Mouse (Mus musculus): ENCODE measurements around the gene Hist3h2a.

The Hist3h2a gene

DNA sequence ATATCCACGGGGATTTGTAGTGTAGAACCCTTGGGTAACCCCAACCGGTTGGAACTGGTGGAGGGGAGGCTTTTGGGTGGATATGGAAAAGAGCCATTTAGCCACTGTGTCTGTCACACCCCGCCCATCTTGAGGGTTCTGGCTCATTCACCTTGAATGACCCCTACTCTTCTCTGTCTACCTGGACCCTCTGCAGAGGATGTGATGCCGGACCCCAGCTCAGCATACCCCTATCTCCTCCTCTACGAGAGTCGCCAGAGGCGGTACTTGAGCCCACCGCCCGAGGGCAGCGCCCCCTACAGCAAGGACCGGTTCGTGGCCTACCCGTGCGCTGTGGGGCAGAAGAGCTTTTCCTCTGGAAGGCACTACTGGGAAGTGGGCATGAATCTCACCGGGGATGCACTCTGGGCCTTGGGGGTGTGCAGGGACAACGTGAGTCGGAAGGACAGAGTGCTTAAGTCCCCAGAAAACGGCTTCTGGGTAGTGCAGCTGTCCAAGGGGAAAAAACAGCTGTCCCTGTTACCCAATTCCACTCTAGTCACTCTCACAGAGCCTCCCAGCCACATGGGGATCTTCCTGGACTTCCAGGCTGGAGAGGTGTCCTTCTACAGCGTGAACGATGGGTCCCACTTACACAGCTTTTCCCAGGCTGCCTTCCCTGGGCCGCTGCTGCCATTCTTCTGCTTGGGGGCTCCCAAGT is 16.5 kb downstream of the Hist3h2a start:
- no peak for DNase-seq

DNA sequence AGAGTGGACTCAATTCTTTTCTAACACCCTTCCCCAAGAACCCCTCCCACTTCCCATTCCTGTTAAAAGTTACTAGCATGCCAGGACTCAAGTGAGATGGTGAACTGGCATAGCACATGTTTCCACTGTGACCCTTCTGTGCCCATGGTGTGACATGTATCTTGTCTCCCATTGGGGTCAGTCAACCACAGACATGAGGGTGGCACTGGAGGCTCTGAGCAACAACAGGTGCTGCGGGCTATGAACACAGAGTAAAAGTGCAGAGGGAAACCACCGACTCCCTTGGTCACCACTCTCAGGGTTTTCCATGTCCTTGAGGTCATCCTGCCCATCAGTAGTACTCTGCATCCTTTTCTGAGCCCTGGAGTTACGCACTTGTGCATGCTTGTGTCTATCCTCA is 17.3 kb downstream of the Hist3h2a start:
- DNase-seq, result no peak

GRCm38 (mm10) chr11:58974414-58974813 is 19.9 kb downstream of the Hist3h2a start:
- DNase-seq, result no peak

GRCm38 (mm10) chr11:58977150-58977549 is 22.7 kb downstream of the Hist3h2a start:
- DNase-seq, result no peak

- DNase-seq, result no peak
Observed at GRCm38 (mm10) chr11:58977607-58978026, 23.1 kb downstream of the Hist3h2a start.

DNA sequence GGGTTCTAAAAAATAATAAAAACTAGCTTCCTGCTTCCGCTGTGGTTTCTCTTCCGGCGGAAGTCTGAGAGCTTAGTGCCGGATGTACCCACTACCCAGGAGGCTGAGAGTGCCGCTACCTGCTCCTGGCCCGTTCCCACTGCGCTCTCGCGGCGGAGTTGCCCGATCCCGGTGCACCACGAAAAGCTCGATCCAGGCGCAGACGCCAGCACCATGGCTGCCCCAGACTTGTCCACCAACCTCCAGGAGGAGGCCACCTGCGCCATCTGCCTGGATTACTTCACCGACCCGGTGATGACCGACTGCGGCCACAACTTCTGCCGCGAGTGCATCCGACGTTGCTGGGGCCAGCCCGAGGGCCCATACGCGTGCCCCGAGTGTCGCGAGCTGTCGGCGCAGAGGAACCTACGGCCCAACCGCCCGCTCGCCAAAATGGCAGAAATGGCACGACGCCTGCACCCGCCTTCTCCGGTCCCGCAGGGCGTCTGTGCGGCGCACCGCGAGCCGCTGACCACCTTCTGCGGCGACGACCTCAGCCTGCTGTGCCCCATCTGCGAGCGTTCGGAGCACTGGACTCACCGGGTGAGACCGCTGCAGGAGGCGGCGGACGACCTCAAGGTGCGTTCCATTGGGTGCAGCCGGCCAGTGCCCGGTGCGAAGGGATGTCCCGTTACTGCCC is 23.7 kb downstream of the Hist3h2a start, which contains the start of gene Trim11:
Gene Trim11 (plus strand): TSS at position 67 of the 679 bp plus-strand sequence.
- peak; percentile 55 for DNase-seq

DNA sequence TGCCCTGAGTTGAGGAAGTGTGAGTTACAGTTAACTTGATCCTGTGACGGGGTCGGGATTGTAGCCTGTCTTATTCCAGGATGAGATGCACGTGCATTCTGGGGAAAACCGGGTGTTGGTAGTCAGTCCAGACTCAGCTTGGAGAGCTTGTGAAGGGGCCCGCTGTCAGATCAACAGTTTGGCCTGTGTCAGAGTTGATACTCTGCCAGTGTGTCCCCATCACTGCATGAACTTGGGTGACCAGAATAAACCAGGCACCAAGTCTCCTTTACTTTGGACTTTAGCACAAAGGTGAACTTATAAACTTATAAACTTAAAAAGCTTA is 24.2 kb downstream of the Hist3h2a start:
- no peak for DNase-seq

- no peak for DNase-seq
Observed at GRCm38 (mm10) chr11:58979183-58979582, 24.7 kb downstream of the Hist3h2a start.

DNA sequence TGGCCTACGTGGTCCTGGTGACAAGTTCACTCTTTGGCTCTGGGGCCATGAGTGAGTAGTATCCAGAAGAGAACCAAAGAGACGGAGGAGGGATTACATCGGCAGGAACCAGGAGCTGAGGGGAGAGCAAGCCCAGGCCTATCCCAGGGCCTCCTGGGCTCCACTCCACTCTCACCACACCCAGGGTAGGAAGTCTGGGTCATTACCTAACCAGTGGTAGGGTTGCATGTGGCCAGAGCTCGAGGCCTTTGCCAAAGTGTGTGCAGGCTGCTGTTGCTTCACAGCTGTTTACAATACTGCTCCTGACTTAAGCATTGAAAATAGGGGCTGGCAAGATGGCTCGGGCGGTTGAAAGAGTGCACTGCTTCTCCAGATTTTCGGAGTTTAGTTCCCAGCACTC is 25.2 kb downstream of the Hist3h2a start:
- DNase-seq, result no peak

DNA sequence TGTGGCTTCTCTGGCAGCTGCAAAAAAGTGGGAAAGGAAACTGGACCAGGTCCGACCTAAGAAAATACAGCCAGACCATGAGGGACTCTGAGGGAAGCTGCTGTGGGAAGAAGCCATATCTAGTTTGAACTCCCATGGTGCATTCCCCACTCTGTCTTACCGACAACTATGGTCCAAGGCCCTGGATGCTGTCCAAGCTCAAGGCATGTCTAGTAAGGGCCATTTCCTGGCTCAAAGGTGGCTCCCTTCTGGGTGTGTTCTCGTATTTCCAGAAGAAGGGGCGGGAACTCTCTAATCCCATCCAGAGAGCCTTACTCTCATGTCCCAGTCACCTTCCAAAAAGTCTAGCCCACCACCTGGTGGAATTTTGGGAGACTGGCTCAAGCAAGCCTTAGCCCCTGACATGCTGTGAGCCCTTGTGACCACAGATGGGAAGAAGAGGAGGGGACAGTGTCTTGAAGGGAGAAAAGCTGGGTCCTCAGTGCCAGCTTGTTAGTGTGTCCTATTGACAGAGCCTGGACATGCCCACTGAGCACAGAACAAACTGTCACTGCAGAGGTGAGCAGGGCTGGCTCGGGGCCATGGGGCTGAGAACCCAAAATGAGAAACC is 26.0 kb downstream of the Hist3h2a start:
- no peak for DNase-seq

GRCm38 (mm10) chr11:58981541-58982447 is 27.3 kb downstream of the Hist3h2a start:
- peak; percentile 81 for DNase-seq

GRCm38 (mm10) chr11:58982471-58983097 is 28.1 kb downstream of the Hist3h2a start:
- no peak for DNase-seq

DNA sequence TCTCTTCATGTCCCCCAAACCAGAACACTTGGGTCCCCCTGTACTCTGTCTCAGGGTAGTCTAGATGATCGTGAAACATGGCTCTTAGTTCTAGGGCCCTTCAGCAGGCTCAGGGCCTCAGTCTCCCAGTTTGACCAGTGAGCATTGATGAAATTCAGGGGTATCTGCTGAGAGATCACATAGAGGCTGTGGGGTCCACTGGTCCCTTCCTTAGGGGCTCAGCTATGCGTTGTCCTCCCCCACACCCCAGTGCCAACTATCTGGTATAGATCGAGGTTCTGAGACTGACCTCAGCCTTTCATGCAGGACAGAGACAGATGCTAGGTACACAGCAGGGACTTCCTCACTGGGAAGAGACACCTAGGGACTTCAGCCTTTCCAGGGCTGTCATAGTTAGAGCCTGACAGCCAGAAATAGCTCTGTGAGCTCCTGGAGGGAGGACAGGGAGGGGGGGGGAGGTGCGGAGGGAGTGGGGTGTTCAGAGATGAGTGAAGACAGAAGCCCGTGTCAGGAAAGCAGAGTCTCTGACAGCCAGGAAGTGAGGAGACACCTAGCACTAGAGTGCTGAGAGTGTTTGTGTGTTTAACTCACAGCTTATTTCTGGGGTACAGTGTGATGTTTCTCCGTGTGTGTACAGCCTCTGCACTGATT is 29.3 kb downstream of the Hist3h2a start:
- no peak for DNase-seq

DNA sequence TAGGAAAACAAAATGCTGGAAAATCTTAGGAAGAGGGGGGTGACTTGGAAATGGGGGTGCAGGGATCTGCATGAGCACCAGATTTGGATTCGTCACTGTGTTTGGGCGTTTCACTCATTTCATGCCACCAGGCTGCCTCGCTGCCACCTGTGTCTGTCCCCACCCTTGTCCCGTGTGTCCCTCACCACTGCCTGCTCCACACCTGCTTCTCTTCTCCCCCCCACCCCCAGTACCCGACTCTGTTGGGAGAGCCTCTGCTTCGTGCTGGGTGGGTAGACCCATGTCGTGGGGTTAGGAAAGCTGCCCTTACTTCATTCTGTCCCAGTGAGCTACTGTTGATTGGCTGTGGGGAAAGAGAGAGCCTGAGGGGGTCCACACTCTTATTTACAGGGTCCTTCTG is 30.2 kb downstream of the Hist3h2a start:
- DNase-seq, result no peak

DNA sequence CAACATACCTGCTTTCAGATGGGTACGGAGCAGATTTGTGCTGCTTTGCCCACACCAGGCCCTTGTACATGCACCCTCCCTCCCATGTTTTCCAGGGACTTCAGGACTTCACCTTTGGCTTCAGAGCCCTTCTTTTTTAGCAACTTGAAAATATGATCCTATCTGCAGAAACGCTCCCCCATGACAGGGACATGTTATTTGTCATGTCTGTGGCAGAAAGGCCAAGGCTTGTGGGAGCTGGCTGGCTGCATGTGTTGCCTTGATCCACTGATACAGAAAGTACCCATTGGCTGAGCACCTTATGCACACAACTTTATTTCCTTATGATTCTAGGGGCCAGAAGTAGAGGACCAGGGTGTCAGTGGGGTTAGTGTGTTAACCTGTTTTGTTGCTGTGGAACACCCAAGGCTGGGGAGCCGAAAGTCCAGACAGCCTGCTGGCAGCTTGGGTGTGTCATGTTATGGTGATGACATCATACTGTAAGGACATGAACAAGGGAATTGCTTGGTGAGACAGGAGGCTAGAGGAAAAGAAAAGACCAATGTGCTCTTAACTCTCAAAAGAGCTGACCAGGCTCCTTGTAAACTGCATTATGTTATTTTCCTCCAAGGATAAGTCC is 30.9 kb downstream of the Hist3h2a start:
- DNase-seq, result no peak

GRCm38 (mm10) chr11:58989166-58989565 is 34.7 kb downstream of the Hist3h2a start:
- DNase-seq, result no peak

GRCm38 (mm10) chr11:58990141-58990540 is 35.7 kb downstream of the Hist3h2a start:
- DNase-seq, result no peak

DNA sequence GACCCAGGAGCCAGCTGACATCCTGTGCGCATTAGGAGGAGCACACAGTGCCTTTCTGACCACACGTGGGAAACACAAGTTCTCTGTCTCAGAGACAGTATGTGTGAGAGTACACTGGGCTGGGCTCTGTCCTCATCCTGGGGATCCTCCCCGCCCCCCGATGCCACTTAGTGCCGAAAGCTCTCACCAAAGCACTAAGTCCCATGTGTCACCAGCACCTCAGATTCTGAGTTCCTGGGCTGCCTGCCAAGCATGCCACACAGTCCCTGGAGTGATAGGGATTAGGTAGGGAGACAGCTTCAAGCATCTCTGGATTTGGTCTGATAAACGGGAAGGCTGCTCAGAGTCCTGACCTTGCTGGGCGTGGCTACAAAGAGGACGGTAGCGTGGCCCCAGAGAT is 36.3 kb downstream of the Hist3h2a start:
- peak; percentile 56 for DNase-seq

- no peak for DNase-seq
Observed at GRCm38 (mm10) chr11:58991911-58992310, 37.4 kb downstream of the Hist3h2a start.

DNA sequence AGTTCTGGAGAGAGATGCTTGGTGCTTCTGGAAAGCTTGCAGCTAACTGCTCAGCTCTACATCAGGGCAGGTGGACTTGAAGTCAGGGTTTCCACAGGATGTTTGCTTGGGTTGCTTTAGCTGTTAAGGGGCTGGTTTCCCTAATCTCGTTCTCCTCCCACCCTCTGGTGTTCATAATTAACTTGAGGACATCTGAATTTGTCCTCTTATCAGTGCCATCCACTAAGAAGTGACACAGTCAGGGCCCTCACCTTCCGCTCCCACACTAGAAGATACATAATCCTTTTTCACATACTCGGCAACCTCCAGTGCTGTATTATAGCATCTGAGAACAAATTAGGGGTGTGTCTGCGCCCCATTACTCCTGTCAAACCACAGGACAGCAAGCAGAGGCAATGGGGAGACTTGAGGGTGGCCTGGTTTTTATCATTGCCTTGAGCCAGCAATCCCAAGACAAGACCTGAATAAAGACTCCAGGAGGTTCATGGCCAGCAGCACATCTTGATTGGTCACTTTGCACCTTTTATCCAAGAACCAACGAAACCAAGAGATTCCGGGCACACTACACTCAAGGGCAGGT is 38.7 kb downstream of the Hist3h2a start:
- DNase-seq, result no peak

DNA sequence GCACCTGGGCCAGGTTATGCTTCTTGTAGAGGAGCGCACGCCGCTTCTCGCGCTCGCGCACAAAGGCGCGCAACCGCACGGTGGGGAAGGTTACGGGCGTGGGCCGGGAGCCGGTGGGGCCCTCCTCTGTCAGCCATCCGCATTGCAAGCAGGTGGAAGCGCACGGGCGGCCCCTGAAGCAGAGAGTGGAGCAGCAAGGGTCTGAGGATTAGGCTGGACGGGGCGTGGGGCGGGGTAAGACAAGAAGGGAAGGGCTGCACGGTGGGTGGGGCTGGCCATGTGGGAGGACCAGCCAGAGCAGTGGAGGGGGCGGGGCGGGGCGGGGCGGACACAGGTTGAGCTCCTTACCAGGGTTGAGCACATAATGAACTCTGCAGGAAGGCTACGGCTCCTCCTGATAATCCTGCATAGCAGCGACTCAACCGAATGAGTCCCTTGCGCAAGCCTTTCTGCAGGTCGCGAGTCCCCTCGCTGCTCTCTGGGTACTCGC is 39.9 kb downstream of the Hist3h2a start:
- peak; percentile 60 for DNase-seq

Data from right cerebral cortex, postnatal 14 days (tissue).